Mouse (Mus musculus): ENCODE results near the gene Fam120a. TPM values are rescaled to one million over a fixed set of nuclear protein-coding genes. Genes with fewer than 3 reads are reported as not detected.

The Fam120a gene
- polyA plus RNA-seq, 1 experiment: 63.0 TPM

GRCm38 (mm10) chr13:48850771-48851170, 117.0 kb downstream of the Fam120a start:
- DNase-seq (ENCODE audit: low read depth): peak; percentile 55
- TF ChIP-seq POLR2A (IDR thresholded peaks at IDR 0.05; ENCODE audit: borderline replicate concordance, extremely low read depth, insufficient read depth, insufficient read length, poor library complexity, severe bottlenecking) (no peak), CTCF (IDR thresholded peaks at IDR 0.05; ENCODE audit: borderline replicate concordance, extremely low read depth, insufficient read depth, insufficient read length) (no peak)

GRCm38 (mm10) chr13:48850326-48850725, 117.5 kb downstream of the Fam120a start:
- DNase-seq (ENCODE audit: low read depth): no peak
- TF ChIP-seq POLR2A (IDR thresholded peaks at IDR 0.05; ENCODE audit: borderline replicate concordance, extremely low read depth, insufficient read depth, insufficient read length, poor library complexity, severe bottlenecking) (no peak), CTCF (IDR thresholded peaks at IDR 0.05; ENCODE audit: borderline replicate concordance, extremely low read depth, insufficient read depth, insufficient read length) (no peak)

GRCm38 (mm10) chr13:48849155-48849554, 118.7 kb downstream of the Fam120a start:
- TF ChIP-seq POLR2A (IDR thresholded peaks at IDR 0.05; ENCODE audit: borderline replicate concordance, extremely low read depth, insufficient read depth, insufficient read length, poor library complexity, severe bottlenecking) (no peak), CTCF (IDR thresholded peaks at IDR 0.05; ENCODE audit: borderline replicate concordance, extremely low read depth, insufficient read depth, insufficient read length) (no peak)
- DNase-seq (ENCODE audit: low read depth): peak; percentile 74

GRCm38 (mm10) chr13:48845308-48845707, 122.5 kb downstream of the Fam120a start:
- no peak for DNase-seq (ENCODE audit: low read depth)
- TF ChIP-seq POLR2A (IDR thresholded peaks at IDR 0.05; ENCODE audit: borderline replicate concordance, extremely low read depth, insufficient read depth, insufficient read length, poor library complexity, severe bottlenecking): no peak
- TF ChIP-seq CTCF (IDR thresholded peaks at IDR 0.05; ENCODE audit: borderline replicate concordance, extremely low read depth, insufficient read depth, insufficient read length): no peak

- no peak for DNase-seq (ENCODE audit: low read depth)
- no peak for TF ChIP-seq CTCF (IDR thresholded peaks at IDR 0.05; ENCODE audit: borderline replicate concordance, extremely low read depth, insufficient read depth, insufficient read length)
- no peak for TF ChIP-seq POLR2A (IDR thresholded peaks at IDR 0.05; ENCODE audit: borderline replicate concordance, extremely low read depth, insufficient read depth, insufficient read length, poor library complexity, severe bottlenecking)
These were observed 124.3 kb downstream of the Fam120a start for GRCm38 (mm10) chr13:48843530-48843929.

GRCm38 (mm10) chr13:48841905-48842592, 125.8 kb downstream of the Fam120a start:
- no peak for DNase-seq (ENCODE audit: low read depth)

GRCm38 (mm10) chr13:48838284-48838683, 129.5 kb downstream of the Fam120a start:
- TF ChIP-seq CTCF (IDR thresholded peaks at IDR 0.05; ENCODE audit: borderline replicate concordance, extremely low read depth, insufficient read depth, insufficient read length) (no peak), POLR2A (IDR thresholded peaks at IDR 0.05; ENCODE audit: borderline replicate concordance, extremely low read depth, insufficient read depth, insufficient read length, poor library complexity, severe bottlenecking) (no peak)
- no peak for DNase-seq (ENCODE audit: low read depth)

More at GRCm38 (mm10) chr13:48841905-48842592, 125.8 kb downstream of the Fam120a start:
- no peak for TF ChIP-seq POLR2A (IDR thresholded peaks at IDR 0.05; ENCODE audit: borderline replicate concordance, extremely low read depth, insufficient read depth, insufficient read length, poor library complexity, severe bottlenecking)

GRCm38 (mm10) chr13:48837537-48837936, 130.3 kb downstream of the Fam120a start:
- DNase-seq (ENCODE audit: low read depth): no peak
- no peak for TF ChIP-seq CTCF (IDR thresholded peaks at IDR 0.05; ENCODE audit: borderline replicate concordance, extremely low read depth, insufficient read depth, insufficient read length)
- no peak for TF ChIP-seq POLR2A (IDR thresholded peaks at IDR 0.05; ENCODE audit: borderline replicate concordance, extremely low read depth, insufficient read depth, insufficient read length, poor library complexity, severe bottlenecking)

GRCm38 (mm10) chr13:48830528-48831250, 137.1 kb downstream of the Fam120a start:
- peak; percentile 86 for DNase-seq (ENCODE audit: low read depth)
- TF ChIP-seq CTCF (IDR thresholded peaks at IDR 0.05; ENCODE audit: borderline replicate concordance, extremely low read depth, insufficient read depth, insufficient read length): no peak

- DNase-seq (ENCODE audit: low read depth): peak; percentile 78
- TF ChIP-seq POLR2A (IDR thresholded peaks at IDR 0.05; ENCODE audit: borderline replicate concordance, extremely low read depth, insufficient read depth, insufficient read length, poor library complexity, severe bottlenecking) (no peak), CTCF (IDR thresholded peaks at IDR 0.05; ENCODE audit: borderline replicate concordance, extremely low read depth, insufficient read depth, insufficient read length) (no peak)
These were observed 138.0 kb downstream of the Fam120a start for GRCm38 (mm10) chr13:48829780-48830179.

Other genes with a start within 250 kb of the Fam120a start
- 23.6 and 43.3 TPM in 2 replicates for gene Phf2, start 96.9 kb downstream of the Fam120a start, polyA plus RNA-seq (2012; rRNA removed)
- 49.0 and 86.7 TPM in 2 replicates for gene Wnk2, start 180.0 kb upstream of the Fam120a start, polyA plus RNA-seq (2012; rRNA removed)
- gene Ninj1, start 219.5 kb upstream of the Fam120a start, polyA plus RNA-seq (2012; rRNA removed): 22.5 and 26.7 TPM in 2 replicates
- gene Card19, start 248.0 kb upstream of the Fam120a start, polyA plus RNA-seq (2012; rRNA removed): 26.2 and 26.9 TPM in 2 replicates

Data from brain, embryonic 14.5 days (tissue).